Mouse (Mus musculus): ENCODE results near the gene Cdk9. TPM values are rescaled to one million over a fixed set of nuclear protein-coding genes. Genes with fewer than 3 reads are reported as not detected.

The Cdk9 gene
- polyA plus RNA-seq, 1 experiment from 2014 or later, result 79.2 TPM

- H3K27ac ChIP-seq (replicated peaks; ENCODE audit: low read depth, low read length), result 0 out of 2 replicates have a peak overlapping the region, but pooled peaks have one; percentile 47
- peak; percentile 51 for ATAC-seq (replicated peaks; ENCODE audit: insufficient number of reproducible peaks, low FRiP score, low TSS enrichment, low read depth)
These were observed 28.6 kb upstream of the Cdk9 start for GRCm38 (mm10) chr2:32741273-32742172.

GRCm38 (mm10) chr2:32740916-32741272, 28.0 kb upstream of the Cdk9 start, which contains the start of gene 6330409D20Rik:
TSS of gene 6330409D20Rik (minus strand) at chr2:32741016.
- Histone ChIP-seq H3K9ac (replicated peaks; ENCODE audit: low read length) (peak within 1 kb of the TSS; percentile 48), H3K36me3 (replicated peaks; ENCODE audit: control insufficient read depth, insufficient read depth, low read depth, low read length) (no peaks in the 10 kb centered on the region), H3K9me3 (replicated peaks; ENCODE audit: control insufficient read depth, low read length) (no peaks in the 10 kb centered on the region), H3K4me3 (ENCODE audit: low read depth, low read length) (peak within 1 kb of the TSS; percentile 53), H3K27me3 (ENCODE audit: control insufficient read depth, insufficient read depth, low read length) (peaks cover 10% of the 10 kb centered on the region), H3K27ac (replicated peaks; ENCODE audit: low read depth, low read length) (0 out of 2 replicates have a peak within 1 kb of the TSS, but pooled peaks have one; percentile 47), H3K4me2 (ENCODE audit: low read depth, low read length) (peak within 1 kb of the TSS; percentile 97), H3K4me1 (ENCODE audit: control insufficient read depth, insufficient read depth, low read length) (peaks cover 9% of the 10 kb centered on the region)
- ATAC-seq (replicated peaks; ENCODE audit: insufficient number of reproducible peaks, low FRiP score, low TSS enrichment, low read depth), result no peak
- WGBS, result 7% methylated on average over 11 of the region's 11 CpGs
- no peak for DNase-seq (ENCODE audit: low spot score)

More at GRCm38 (mm10) chr2:32741273-32742172, 28.6 kb upstream of the Cdk9 start:
- WGBS, result under 1% methylated on average over 52 of the region's 58 CpGs
- H3K9me3 ChIP-seq (replicated peaks; ENCODE audit: control insufficient read depth, low read length), result no peaks in the 10 kb centered on the region
- DNase-seq (ENCODE audit: low spot score), result peak; percentile 74
- H3K4me1 ChIP-seq (ENCODE audit: control insufficient read depth, insufficient read depth, low read length), result peaks cover 9% of the 10 kb centered on the region
- peaks cover 10% of the 10 kb centered on the region for H3K27me3 ChIP-seq (ENCODE audit: control insufficient read depth, insufficient read depth, low read length)
- peak overlapping the region; percentile 53 for H3K4me3 ChIP-seq (ENCODE audit: low read depth, low read length)
- H3K9ac ChIP-seq (replicated peaks; ENCODE audit: low read length), result peak overlapping the region; percentile 48
- H3K4me2 ChIP-seq (ENCODE audit: low read depth, low read length), result peak overlapping the region; percentile 97
- no peaks in the 10 kb centered on the region for H3K36me3 ChIP-seq (replicated peaks; ENCODE audit: control insufficient read depth, insufficient read depth, low read depth, low read length)

- H3K4me3 ChIP-seq (ENCODE audit: low read depth, low read length), result no peak overlapping the region
- ATAC-seq (replicated peaks; ENCODE audit: insufficient number of reproducible peaks, low FRiP score, low TSS enrichment, low read depth) (no peak), DNase-seq (ENCODE audit: low spot score) (no peak)
- H3K4me1 ChIP-seq (ENCODE audit: control insufficient read depth, insufficient read depth, low read length), result peaks cover 12% of the 10 kb centered on the region
- no peaks in the 10 kb centered on the region for H3K9me3 ChIP-seq (replicated peaks; ENCODE audit: control insufficient read depth, low read length)
- H3K27ac ChIP-seq (replicated peaks; ENCODE audit: low read depth, low read length), result no peak overlapping the region
- WGBS, result 84% methylated on average over 4 of the region's 4 CpGs
- no peaks in the 10 kb centered on the region for H3K36me3 ChIP-seq (replicated peaks; ENCODE audit: control insufficient read depth, insufficient read depth, low read depth, low read length)
- H3K4me2 ChIP-seq (ENCODE audit: low read depth, low read length), result no peak overlapping the region
- peaks cover 10% of the 10 kb centered on the region for H3K27me3 ChIP-seq (ENCODE audit: control insufficient read depth, insufficient read depth, low read length)
- no peak overlapping the region for H3K9ac ChIP-seq (replicated peaks; ENCODE audit: low read length)
These were observed 26.4 kb upstream of the Cdk9 start for GRCm38 (mm10) chr2:32739311-32739710.

- Histone ChIP-seq H3K4me1 (ENCODE audit: control insufficient read depth, insufficient read depth, low read length) (peaks cover 12% of the 10 kb centered on the region), H3K9me3 (replicated peaks; ENCODE audit: control insufficient read depth, low read length) (no peaks in the 10 kb centered on the region), H3K9ac (replicated peaks; ENCODE audit: low read length) (no peak overlapping the region), H3K4me2 (ENCODE audit: low read depth, low read length) (no peak overlapping the region), H3K27me3 (ENCODE audit: control insufficient read depth, insufficient read depth, low read length) (peaks cover 10% of the 10 kb centered on the region), H3K4me3 (ENCODE audit: low read depth, low read length) (no peak overlapping the region), H3K27ac (replicated peaks; ENCODE audit: low read depth, low read length) (no peak overlapping the region), H3K36me3 (replicated peaks; ENCODE audit: control insufficient read depth, insufficient read depth, low read depth, low read length) (no peaks in the 10 kb centered on the region)
- ATAC-seq (replicated peaks; ENCODE audit: insufficient number of reproducible peaks, low FRiP score, low TSS enrichment, low read depth) (no peak), DNase-seq (ENCODE audit: low spot score) (no peak)
- 59% methylated on average over 6 of the region's 6 CpGs for WGBS
These were observed 24.1 kb upstream of the Cdk9 start for GRCm38 (mm10) chr2:32737008-32737407.

- H3K4me1 ChIP-seq (ENCODE audit: control insufficient read depth, insufficient read depth, low read length), result peaks cover 10% of the 10 kb centered on the region
- no peak overlapping the region for H3K4me3 ChIP-seq (ENCODE audit: low read depth, low read length)
- peaks cover 6% of the 10 kb centered on the region for H3K27me3 ChIP-seq (ENCODE audit: control insufficient read depth, insufficient read depth, low read length)
- WGBS, result 63% methylated on average over 3 of the region's 3 CpGs
- ATAC-seq (replicated peaks; ENCODE audit: insufficient number of reproducible peaks, low FRiP score, low TSS enrichment, low read depth) (no peak), DNase-seq (ENCODE audit: low spot score) (no peak)
- H3K9ac ChIP-seq (replicated peaks; ENCODE audit: low read length), result no peak overlapping the region
- no peaks in the 10 kb centered on the region for H3K9me3 ChIP-seq (replicated peaks; ENCODE audit: control insufficient read depth, low read length)
- H3K27ac ChIP-seq (replicated peaks; ENCODE audit: low read depth, low read length), result no peak overlapping the region
- no peak overlapping the region for H3K4me2 ChIP-seq (ENCODE audit: low read depth, low read length)
- H3K36me3 ChIP-seq (replicated peaks; ENCODE audit: control insufficient read depth, insufficient read depth, low read depth, low read length), result no peaks in the 10 kb centered on the region
These were observed 23.5 kb upstream of the Cdk9 start for GRCm38 (mm10) chr2:32736306-32736829.

GRCm38 (mm10) chr2:32734933-32735332, 22.1 kb upstream of the Cdk9 start:
- H3K4me3 ChIP-seq (ENCODE audit: low read depth, low read length), result no peak overlapping the region
- no peak for ATAC-seq (replicated peaks; ENCODE audit: insufficient number of reproducible peaks, low FRiP score, low TSS enrichment, low read depth)
- WGBS, result 35% methylated on average over 4 of the region's 4 CpGs

GRCm38 (mm10) chr2:32734480-32734879, 21.6 kb upstream of the Cdk9 start:
- H3K9me3 ChIP-seq (replicated peaks; ENCODE audit: control insufficient read depth, low read length), result no peaks in the 10 kb centered on the region
- H3K36me3 ChIP-seq (replicated peaks; ENCODE audit: control insufficient read depth, insufficient read depth, low read depth, low read length), result no peaks in the 10 kb centered on the region
- WGBS, result 38% methylated on average over 4 of the region's 4 CpGs
- no peak overlapping the region for H3K4me3 ChIP-seq (ENCODE audit: low read depth, low read length)
- ATAC-seq (replicated peaks; ENCODE audit: insufficient number of reproducible peaks, low FRiP score, low TSS enrichment, low read depth) (no peak; the same call in 1 of the 2 replicates), DNase-seq (ENCODE audit: low spot score) (no peak)
- peaks cover 11% of the 10 kb centered on the region for H3K4me1 ChIP-seq (ENCODE audit: control insufficient read depth, insufficient read depth, low read length)
- no peak overlapping the region for H3K4me2 ChIP-seq (ENCODE audit: low read depth, low read length)
- no peak overlapping the region for H3K9ac ChIP-seq (replicated peaks; ENCODE audit: low read length)
- H3K27ac ChIP-seq (replicated peaks; ENCODE audit: low read depth, low read length), result no peak overlapping the region
- H3K27me3 ChIP-seq (ENCODE audit: control insufficient read depth, insufficient read depth, low read length), result no peaks in the 10 kb centered on the region

More at GRCm38 (mm10) chr2:32734933-32735332, 22.1 kb upstream of the Cdk9 start:
- H3K9me3 ChIP-seq (replicated peaks; ENCODE audit: control insufficient read depth, low read length), result no peaks in the 10 kb centered on the region
- no peaks in the 10 kb centered on the region for H3K36me3 ChIP-seq (replicated peaks; ENCODE audit: control insufficient read depth, insufficient read depth, low read depth, low read length)
- peaks cover 11% of the 10 kb centered on the region for H3K4me1 ChIP-seq (ENCODE audit: control insufficient read depth, insufficient read depth, low read length)
- H3K27me3 ChIP-seq (ENCODE audit: control insufficient read depth, insufficient read depth, low read length), result no peaks in the 10 kb centered on the region
- H3K4me2 ChIP-seq (ENCODE audit: low read depth, low read length), result no peak overlapping the region
- no peak for DNase-seq (ENCODE audit: low spot score)
- no peak overlapping the region for H3K9ac ChIP-seq (replicated peaks; ENCODE audit: low read length)
- no peak overlapping the region for H3K27ac ChIP-seq (replicated peaks; ENCODE audit: low read depth, low read length)

GRCm38 (mm10) chr2:32732695-32733094, 19.8 kb upstream of the Cdk9 start:
- Histone ChIP-seq H3K4me2 (ENCODE audit: low read depth, low read length) (no peak overlapping the region), H3K4me1 (ENCODE audit: control insufficient read depth, insufficient read depth, low read length) (peaks cover 16% of the 10 kb centered on the region), H3K4me3 (ENCODE audit: low read depth, low read length) (no peak overlapping the region), H3K9ac (replicated peaks; ENCODE audit: low read length) (no peak overlapping the region), H3K27ac (replicated peaks; ENCODE audit: low read depth, low read length) (no peak overlapping the region), H3K36me3 (replicated peaks; ENCODE audit: control insufficient read depth, insufficient read depth, low read depth, low read length) (no peaks in the 10 kb centered on the region), H3K9me3 (replicated peaks; ENCODE audit: control insufficient read depth, low read length) (no peaks in the 10 kb centered on the region), H3K27me3 (ENCODE audit: control insufficient read depth, insufficient read depth, low read length) (no peaks in the 10 kb centered on the region)
- no peak for DNase-seq (ENCODE audit: low spot score)
- WGBS, result 64% methylated on average over 6 of the region's 6 CpGs
- ATAC-seq (replicated peaks; ENCODE audit: insufficient number of reproducible peaks, low FRiP score, low TSS enrichment, low read depth), result no peak

Data from embryonic facial prominence, embryonic 11.5 days (tissue).